Mouse (Mus musculus): ENCODE results near the gene Lnx2.

DNA sequence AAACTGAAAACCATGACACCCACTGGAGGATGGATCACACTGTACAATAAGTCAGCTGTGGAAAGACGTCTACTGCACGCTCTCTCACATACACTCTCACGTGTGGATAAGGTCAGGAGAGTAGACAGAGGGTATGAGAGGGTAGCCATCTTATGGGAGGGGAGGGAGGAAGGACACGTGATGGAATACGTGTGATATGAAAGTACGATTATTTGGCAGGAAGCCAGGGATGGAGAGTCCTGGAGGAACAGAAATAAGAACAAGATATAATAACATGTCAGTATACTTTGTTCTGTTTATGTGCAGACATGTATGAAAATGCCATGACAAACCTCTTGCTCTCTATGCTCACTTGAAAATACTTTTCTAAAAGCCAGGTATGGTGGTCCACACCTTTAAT is 41.1 kb downstream of the Lnx2 start:
- TF ChIP-seq CTCF (IDR thresholded peaks at IDR 0.05; ENCODE audit: extremely low read depth, insufficient read length, insufficient replicate concordance, low read depth, low read length) (no peak), POLR2A (IDR thresholded peaks at IDR 0.05; ENCODE audit: low read depth, low read length) (no peak)
